Mouse (Mus musculus) CH12.LX (cell line): ENCODE data around the gene Pip5k1c. TPM values are rescaled to one million over a fixed set of nuclear protein-coding genes. Genes with fewer than 3 reads are reported as not detected.

Experiments
- DNase-seq: peaks from one replicate; pipeline ENCODE4 v3.0.0-alpha.2; 2013; ENCODE audit errors: extremely low read depth
- H3K27ac ChIP-seq: 2 replicates; pipeline ENCODE4 v1.5.1; 2012; ENCODE audit warnings: low read depth, mild to moderate bottlenecking, control low read depth, moderate library complexity; ENCODE audit not compliant: insufficient read depth
- H3K27me3 ChIP-seq: replicated peaks from 2 replicates; pipeline ENCODE3; 2012; ENCODE audit warnings: inconsistent platforms
- H3K36me3 ChIP-seq, 2 experiments: replicated peaks in 1 of 2; 2 replicates each; pipeline versions ENCODE3 to v1.6.1; 2012; ENCODE audit warnings: inconsistent platforms in 1 of 2, low read length in 1 of 2, mild to moderate bottlenecking in 1 of 2, mixed read lengths in 1 of 2, moderate library complexity in 1 of 2; ENCODE audit not compliant: control insufficient read depth in 1 of 2, insufficient read depth in 1 of 2
- H3K4me1 ChIP-seq, 2 experiments: 2 replicates each; pipeline ENCODE4 v1.6.1; 2012; ENCODE audit warnings: inconsistent platforms in 1 of 2, moderate library complexity in 1 of 2; ENCODE audit not compliant: insufficient read depth in 2 of 2, control insufficient read depth in 1 of 2
- H3K4me2 ChIP-seq: 2 replicates; pipeline ENCODE4 v1.6.1; 2012; ENCODE audit warnings: low read depth, mild to moderate bottlenecking, control low read depth; ENCODE audit not compliant: poor library complexity, insufficient read depth, severe bottlenecking
- H3K4me3 ChIP-seq, 3 experiments: fragments of 150-350 bp in 1 of 3; sonication (generic) in 1 of 3; replicated peaks in 1 of 3; 2 replicates each; pipeline versions ENCODE3 to v1.5.1; 2011 to 2012; ENCODE audit warnings: low read depth in 2 of 3, low read length in 2 of 3, mild to moderate bottlenecking in 2 of 3, moderate library complexity in 2 of 3, control low read depth in 1 of 3, improper control_type of control experiment in 1 of 3, inconsistent platforms in 1 of 3, mixed read lengths in 1 of 3; ENCODE audit not compliant: poor library complexity in 1 of 3
- H3K79me2 ChIP-seq: replicated peaks from 2 replicates; pipeline ENCODE4 v1.6.1; 2012; ENCODE audit warnings: mild to moderate bottlenecking, moderate library complexity; ENCODE audit not compliant: control insufficient read depth, poor library complexity, insufficient read depth, severe bottlenecking; ENCODE audit errors: extremely low read depth
- H3K9ac ChIP-seq: 2 replicates; pipeline ENCODE4 v1.6.1; 2012; ENCODE audit warnings: low read depth, mild to moderate bottlenecking, control low read depth, moderate library complexity; ENCODE audit not compliant: insufficient read depth
- H3K9me3 ChIP-seq: replicated peaks from 2 replicates; pipeline ENCODE3; 2012; ENCODE audit warnings: low read length, inconsistent platforms, mixed read lengths
- BHLHE40 ChIP-seq: IDR thresholded peaks from 2 replicates; pipeline ENCODE4 v1.6.1; 2011; ENCODE audit warnings: mild to moderate bottlenecking, low read depth, low read length, improper control_type of control experiment
- CHD1 ChIP-seq: IDR thresholded peaks from 2 replicates; pipeline ENCODE4 v1.6.1; 2012; ENCODE audit warnings: low read depth, low read length, improper control_type of control experiment, inconsistent platforms
- CHD2 ChIP-seq: IDR thresholded peaks from 2 replicates; pipeline ENCODE4 v1.6.1; 2011; ENCODE audit warnings: low read length, improper control_type of control experiment
- CTCF ChIP-seq, 2 experiments: IDR thresholded peaks in 1 of 2; conservative IDR thresholded peaks in 1 of 2; 2 replicates each; pipeline ENCODE4 v1.5.1; 2011 to 2012; ENCODE audit warnings: low read depth in 2 of 2, low read length in 2 of 2, improper control_type of control experiment in 1 of 2, inconsistent platforms in 1 of 2, mild to moderate bottlenecking in 1 of 2, moderate library complexity in 1 of 2
- EP300 ChIP-seq: IDR thresholded peaks from 2 replicates; pipeline ENCODE4 v1.6.1; 2011; ENCODE audit warnings: low read length, improper control_type of control experiment
- ETS1 ChIP-seq: conservative IDR thresholded peaks from 2 replicates; pipeline ENCODE4 v1.6.1; 2012; ENCODE audit warnings: low read depth, mild to moderate bottlenecking, inconsistent platforms, low read length, improper control_type of control experiment, moderate library complexity
- GABPA ChIP-seq: IDR thresholded peaks from 2 replicates; pipeline ENCODE4 v1.6.1; 2012; ENCODE audit warnings: low read depth, low read length, improper control_type of control experiment, inconsistent platforms; ENCODE audit not compliant: insufficient replicate concordance
- HCFC1 ChIP-seq: IDR thresholded peaks from 2 replicates; pipeline ENCODE4 v1.6.1; 2012; ENCODE audit warnings: low read depth, mild to moderate bottlenecking, inconsistent platforms, low read length, improper control_type of control experiment
- JUND ChIP-seq: conservative IDR thresholded peaks from 2 replicates; pipeline ENCODE4 v1.6.1; 2011; ENCODE audit warnings: low read depth, low read length, improper control_type of control experiment
- KAT2A ChIP-seq: IDR thresholded peaks from 2 replicates; pipeline ENCODE4 v1.6.1; 2012; ENCODE audit warnings: low read length, improper control_type of control experiment, inconsistent platforms; ENCODE audit not compliant: insufficient replicate concordance
- MAFK ChIP-seq: IDR thresholded peaks from 2 replicates; pipeline ENCODE4 v1.6.1; 2011; ENCODE audit warnings: low read length, improper control_type of control experiment; ENCODE audit not compliant: insufficient replicate concordance
- MAX ChIP-seq: IDR thresholded peaks from 2 replicates; pipeline ENCODE4 v1.6.1; 2011; ENCODE audit warnings: low read length, improper control_type of control experiment
- MEF2A ChIP-seq: IDR thresholded peaks from 2 replicates; pipeline ENCODE4 v1.6.1; 2014; ENCODE audit warnings: low read depth, mild to moderate bottlenecking, inconsistent platforms, low read length, improper control_type of control experiment, borderline replicate concordance
- MYC ChIP-seq: IDR thresholded peaks from 2 replicates; pipeline ENCODE4 v1.6.1; 2011; ENCODE audit warnings: low read depth, mild to moderate bottlenecking, improper control_type of control experiment, low read length
- NRF1 ChIP-seq: IDR thresholded peaks from 2 replicates; pipeline ENCODE4 v1.6.1; 2014; ENCODE audit warnings: low read depth, mild to moderate bottlenecking, inconsistent platforms, low read length, improper control_type of control experiment, moderate library complexity
- POLR2A ChIP-seq: IDR thresholded peaks from 2 replicates; pipeline ENCODE4 v1.6.1; 2011; ENCODE audit warnings: low read depth, mild to moderate bottlenecking, improper control_type of control experiment, low read length
- POLR2AphosphoS2 ChIP-seq: IDR thresholded peaks from 2 replicates; pipeline ENCODE4 v1.6.1; 2011; ENCODE audit warnings: low read depth, low read length, improper control_type of control experiment
- RAD21 ChIP-seq: IDR thresholded peaks from 2 replicates; pipeline ENCODE4 v1.6.1; 2011; ENCODE audit warnings: low read depth, mild to moderate bottlenecking, low read length, improper control_type of control experiment, moderate library complexity
- RCOR1 ChIP-seq: conservative IDR thresholded peaks from 2 replicates; pipeline ENCODE4 v1.6.1; 2012; ENCODE audit warnings: low read depth, mild to moderate bottlenecking, inconsistent platforms, low read length, improper control_type of control experiment
- SIN3A ChIP-seq: IDR thresholded peaks from 2 replicates; pipeline ENCODE4 v1.6.1; 2012; ENCODE audit warnings: low read length, improper control_type of control experiment, inconsistent platforms
- SMC3 ChIP-seq: IDR thresholded peaks from 2 replicates; pipeline ENCODE4 v1.6.1; 2011; ENCODE audit warnings: low read depth, low read length, improper control_type of control experiment
- TCF12 ChIP-seq: IDR thresholded peaks from 2 replicates; pipeline ENCODE4 v1.6.1; 2014; ENCODE audit warnings: low read depth, mild to moderate bottlenecking, inconsistent platforms, low read length, improper control_type of control experiment
- UBTF ChIP-seq: IDR thresholded peaks from 2 replicates; pipeline ENCODE4 v1.6.1; 2012; ENCODE audit warnings: low read depth, mild to moderate bottlenecking, inconsistent platforms, low read length, improper control_type of control experiment, moderate library complexity
- ZC3H11A ChIP-seq: IDR thresholded peaks from 2 replicates; pipeline ENCODE4 v1.6.1; 2012; ENCODE audit warnings: low read depth, mild to moderate bottlenecking, inconsistent platforms, low read length, improper control_type of control experiment
- ZKSCAN1 ChIP-seq: IDR thresholded peaks from 2 replicates; pipeline ENCODE4 v1.6.1; 2012; ENCODE audit warnings: low read depth, inconsistent platforms, low read length, improper control_type of control experiment, borderline replicate concordance
- ZMIZ1 ChIP-seq: IDR thresholded peaks from 2 replicates; pipeline ENCODE4 v1.6.1; 2012; ENCODE audit warnings: low read depth, mild to moderate bottlenecking, inconsistent platforms, low read length, improper control_type of control experiment
- dilution Hi-C: fragments of 300-500 bp; cut with MboI; formaldehyde crosslinking; loops from 2 replicates; pipeline ENCODE4 v1.14.3; 2020; ENCODE audit warnings: low sequenced_read_pairs; ENCODE audit not compliant: extremely low pct_unique_long_range_greater_than_20kb, extremely low pct_ligation_motif_present
- in situ Hi-C: fragments of 300-500 bp; cut with MboI; formaldehyde crosslinking; loops from 3 replicates; pipeline ENCODE4 v1.14.3; 2019; ENCODE audit warnings: low sequenced_read_pairs, low pct_ligation_motif_present, low pct_unique_long_range_greater_than_20kb, mixed read lengths
- polyA plus RNA-seq: library from polyadenylated mRNA; unstranded; fragments of >175 nt; gene quantifications from 2 replicates; pipeline ENCODE4 v1.2.1, GENCODE M21; 2012; ENCODE audit warnings: low read depth; ENCODE audit not compliant: insufficient read length
- total RNA-seq, 2 experiments: library from RNA; depleted of rRNA; stranded (reverse); fragments of 300-350 nt in 1 of 2; fragments of >200 nt in 1 of 2; gene quantifications; 2 replicates each; pipeline ENCODE4 v1.2.3; 2012 to 2014

Pip5k1c gene
- total and polyA plus RNA-seq, 3 experiments = 11.4 to 51.4 (median 12.6) TPM

GRCm38 (mm10) chr10:81273842-81274241 is 18.9 kb upstream of the Pip5k1c start:
- Histone ChIP-seq H3K9ac (no peak overlapping the region), H3K4me2 (no peak overlapping the region), H3K27me3 (no peaks in the 10 kb centered on the region), H3K79me2 (peaks cover 5% of the 10 kb centered on the region), H3K4me3 (no peak overlapping the region), H3K27ac (no peak overlapping the region), H3K9me3 (no peaks in the 10 kb centered on the region), H3K4me1 (peaks cover 6 to 22% of the 10 kb centered on the region in 2 experiments), H3K36me3 (peaks cover 46 to 57% of the 10 kb centered on the region in 2 experiments)
- TF ChIP-seq MAFK (no peak), RAD21 (no peak), ZKSCAN1 (no peak), ZC3H11A (no peak), EP300 (no peak)
- in situ Hi-C loops = no loop called here
- dilution Hi-C loops = no loop called here
- no peak for DNase-seq

GRCm38 (mm10) chr10:81277676-81278075 is 15.1 kb upstream of the Pip5k1c start:
- Histone ChIP-seq H3K27ac (no peak overlapping the region), H3K4me2 (no peak overlapping the region), H3K9me3 (peaks cover 6% of the 10 kb centered on the region)
- in situ Hi-C loops = no loop called here
- TF ChIP-seq GABPA (no peak), CHD2 (no peak), UBTF (no peak), POLR2A (no peak), SMC3 (no peak), NRF1 (no peak), HCFC1 (no peak), MYC (no peak)
- TF ChIP-seq, all 38 proteins: peak for 0
- H3K27me3 ChIP-seq = peaks cover 12% of the 10 kb centered on the region
- H3K9ac ChIP-seq = no peak overlapping the region
- peaks cover 0 to 14% of the 10 kb centered on the region in 2 experiments; a peak in 2 of 4 replicates for H3K4me1 ChIP-seq
- dilution Hi-C loops = no loop called here
- no peaks in the 10 kb centered on the region for H3K79me2 ChIP-seq
- peaks cover 15 to 25% of the 10 kb centered on the region in 2 experiments for H3K36me3 ChIP-seq
- no peak overlapping the region for H3K4me3 ChIP-seq
- DNase-seq = no peak

GRCm38 (mm10) chr10:81279496-81279895 is 13.3 kb upstream of the Pip5k1c start:
- no peak overlapping the region for H3K4me2 ChIP-seq
- H3K4me1 ChIP-seq = peaks cover 4 to 20% of the 10 kb centered on the region in 2 experiments; a peak in 3 of 4 replicates
- DNase-seq = no peak
- no peak for TF ChIP-seq MAX
- no peak for TF ChIP-seq MYC
- no peak for TF ChIP-seq CHD1
- no peak for TF ChIP-seq TCF12
- no peak for TF ChIP-seq KAT2A
- TF ChIP-seq BHLHE40 = no peak
- TF ChIP-seq HCFC1 = no peak
- TF ChIP-seq ETS1 = no peak
- no peak for TF ChIP-seq UBTF
- no peak for TF ChIP-seq JUND
- no peak for TF ChIP-seq ZKSCAN1
- no peak for TF ChIP-seq RCOR1
- no peak for TF ChIP-seq POLR2AphosphoS2
- no peak for TF ChIP-seq SIN3A
- no peak for TF ChIP-seq EP300
- no peak for TF ChIP-seq CTCF (conservative IDR thresholded peaks at IDR 0.05 in 1 of 2, IDR thresholded peaks at IDR 0.05 in 1 of 2; ENCODE audit: low read depth in 2 of 2, low read length in 2 of 2)
- no peak for TF ChIP-seq MEF2A
- TF ChIP-seq ZC3H11A = no peak
- no peak for TF ChIP-seq NRF1
- TF ChIP-seq ZMIZ1 = no peak
- dilution Hi-C loops = no loop called here
- H3K27me3 ChIP-seq = peaks cover 30% of the 10 kb centered on the region
- no peak overlapping the region for H3K9ac ChIP-seq
- H3K79me2 ChIP-seq = no peaks in the 10 kb centered on the region
- peaks cover 6% of the 10 kb centered on the region for H3K9me3 ChIP-seq
- no peak overlapping the region for H3K27ac ChIP-seq
- in situ Hi-C loops = no loop called here
- no peak overlapping the region for H3K4me3 ChIP-seq
- peaks cover 0 to 7% of the 10 kb centered on the region in 2 experiments for H3K36me3 ChIP-seq
